Mouse (Mus musculus): ENCODE data around the gene BC051142. TPM values are rescaled to one million over a fixed set of nuclear protein-coding genes. Genes with fewer than 3 reads are reported as not detected.

The BC051142 gene
- polyA plus RNA-seq, 1 experiment from 2014 or later: 1.3 TPM

GRCm38 (mm10) chr17:34379451-34379850 is 19.2 kb upstream of the BC051142 start:
- H3K36me3 ChIP-seq (replicated peaks): no peaks in the 10 kb centered on the region
- no peak overlapping the region for H3K27ac ChIP-seq
- H3K4me3 ChIP-seq: no peak overlapping the region
- H3K27me3 ChIP-seq (ENCODE audit: poor library complexity, severe bottlenecking): no peaks in the 10 kb centered on the region
- no peak for DNase-seq (ENCODE audit: extremely low spot score, low spot score)
- WGBS: 89% methylated on average over 7 of the region's 7 CpGs
- peaks cover 5% of the 10 kb centered on the region; the same call in 1 of the 2 replicates for H3K9me3 ChIP-seq
- H3K4me1 ChIP-seq: no peaks in the 10 kb centered on the region

- Histone ChIP-seq H3K4me3 (no peak overlapping the region), H3K4me1 (no peaks in the 10 kb centered on the region), H3K27ac (no peak overlapping the region), H3K9me3 (peaks cover 5% of the 10 kb centered on the region; the same call in 1 of the 2 replicates), H3K27me3 (ENCODE audit: poor library complexity, severe bottlenecking) (no peaks in the 10 kb centered on the region), H3K36me3 (replicated peaks) (no peaks in the 10 kb centered on the region)
- 74% methylated on average over 11 of the region's 11 CpGs for WGBS
- DNase-seq (ENCODE audit: extremely low spot score, low spot score): no peak
Measured at GRCm38 (mm10) chr17:34381876-34382275, 16.7 kb upstream of the BC051142 start.

GRCm38 (mm10) chr17:34383212-34383611 is 15.4 kb upstream of the BC051142 start:
- 77% methylated on average over 7 of the region's 7 CpGs for WGBS
- Histone ChIP-seq H3K27me3 (ENCODE audit: poor library complexity, severe bottlenecking) (no peaks in the 10 kb centered on the region), H3K9me3 (peaks cover 5% of the 10 kb centered on the region; the same call in 1 of the 2 replicates), H3K4me1 (no peaks in the 10 kb centered on the region), H3K27ac (no peak overlapping the region), H3K36me3 (replicated peaks) (no peaks in the 10 kb centered on the region), H3K4me3 (no peak overlapping the region)
- peak; percentile 16 for DNase-seq (ENCODE audit: extremely low spot score, low spot score)

GRCm38 (mm10) chr17:34384699-34385098 is 13.9 kb upstream of the BC051142 start:
- no peaks in the 10 kb centered on the region for H3K27me3 ChIP-seq (ENCODE audit: poor library complexity, severe bottlenecking)
- no peak overlapping the region for H3K27ac ChIP-seq
- no peaks in the 10 kb centered on the region for H3K4me1 ChIP-seq
- H3K36me3 ChIP-seq (replicated peaks): no peaks in the 10 kb centered on the region
- DNase-seq (ENCODE audit: extremely low spot score, low spot score): no peak
- WGBS: 77% methylated on average over 3 of the region's 3 CpGs
- H3K9me3 ChIP-seq: peaks cover 5% of the 10 kb centered on the region; the same call in 1 of the 2 replicates
- no peak overlapping the region for H3K4me3 ChIP-seq

- peaks cover 10% of the 10 kb centered on the region for H3K27me3 ChIP-seq (ENCODE audit: poor library complexity, severe bottlenecking)
- no peak for DNase-seq (ENCODE audit: extremely low spot score, low spot score)
- no peaks in the 10 kb centered on the region for H3K4me1 ChIP-seq
- no peaks in the 10 kb centered on the region for H3K36me3 ChIP-seq (replicated peaks)
- no peak overlapping the region for H3K4me3 ChIP-seq
- H3K9me3 ChIP-seq: peaks cover 5% of the 10 kb centered on the region; the same call in 1 of the 2 replicates
- H3K27ac ChIP-seq: no peak overlapping the region
- WGBS: 89% methylated on average over 2 of the region's 2 CpGs
Measured at GRCm38 (mm10) chr17:34386656-34387055, 12.0 kb upstream of the BC051142 start.

GRCm38 (mm10) chr17:34388513-34388912 is 10.1 kb upstream of the BC051142 start:
- Histone ChIP-seq H3K4me3 (no peak overlapping the region), H3K27me3 (ENCODE audit: poor library complexity, severe bottlenecking) (peaks cover 15% of the 10 kb centered on the region), H3K9me3 (no peaks in the 10 kb centered on the region; the same call in 1 of the 2 replicates), H3K27ac (no peak overlapping the region), H3K36me3 (replicated peaks) (no peaks in the 10 kb centered on the region), H3K4me1 (peaks cover 8% of the 10 kb centered on the region)
- peak; percentile 24 for DNase-seq (ENCODE audit: extremely low spot score, low spot score)
- WGBS: 42% methylated on average over 4 of the region's 4 CpGs

GRCm38 (mm10) chr17:34391507-34391906 is 7.1 kb upstream of the BC051142 start:
- Histone ChIP-seq H3K4me1 (peaks cover 8% of the 10 kb centered on the region), H3K36me3 (replicated peaks) (no peaks in the 10 kb centered on the region), H3K27ac (0 out of 2 replicates have a peak overlapping the region, but pooled peaks have one; percentile 66), H3K27me3 (ENCODE audit: poor library complexity, severe bottlenecking) (peaks cover 15% of the 10 kb centered on the region), H3K9me3 (no peaks in the 10 kb centered on the region; the same call in 1 of the 2 replicates), H3K4me3 (peak overlapping the region; percentile 51)
- WGBS: 75% methylated on average over 7 of the region's 7 CpGs
- DNase-seq (ENCODE audit: extremely low spot score, low spot score): no peak

- Histone ChIP-seq H3K9me3 (no peaks in the 10 kb centered on the region; the same call in 1 of the 2 replicates), H3K36me3 (replicated peaks) (no peaks in the 10 kb centered on the region), H3K27ac (peak overlapping the region; percentile 66), H3K4me1 (peaks cover 8% of the 10 kb centered on the region), H3K27me3 (ENCODE audit: poor library complexity, severe bottlenecking) (peaks cover 15% of the 10 kb centered on the region), H3K4me3 (peak overlapping the region; percentile 51)
- 5% methylated on average over 24 of the region's 24 CpGs for WGBS
- peak; percentile 61 for DNase-seq (ENCODE audit: extremely low spot score, low spot score)
Measured at GRCm38 (mm10) chr17:34392321-34392720, 6.3 kb upstream of the BC051142 start.

GRCm38 (mm10) chr17:34397357-34397756 is 1.3 kb upstream of the BC051142 start:
- no peak for DNase-seq (ENCODE audit: extremely low spot score, low spot score)
- Histone ChIP-seq H3K36me3 (replicated peaks) (no peaks in the 10 kb centered on the region), H3K27me3 (ENCODE audit: poor library complexity, severe bottlenecking) (no peaks in the 10 kb centered on the region; the same call in 1 of the 2 replicates), H3K4me3 (no peak overlapping the region), H3K4me1 (peaks cover 17% of the 10 kb centered on the region), H3K9me3 (no peaks in the 10 kb centered on the region; the same call in 1 of the 2 replicates), H3K27ac (no peak overlapping the region)
- 73% methylated on average over 5 of the region's 5 CpGs for WGBS

- DNase-seq (ENCODE audit: extremely low spot score, low spot score): peak; percentile 20
- WGBS: 9% methylated on average over 9 of the region's 9 CpGs
- H3K4me3 ChIP-seq: peak overlapping the region; percentile 69
- no peaks in the 10 kb centered on the region for H3K36me3 ChIP-seq (replicated peaks)
- no peaks in the 10 kb centered on the region for H3K27me3 ChIP-seq (ENCODE audit: poor library complexity, severe bottlenecking)
- no peaks in the 10 kb centered on the region; the same call in 1 of the 2 replicates for H3K9me3 ChIP-seq
- peak overlapping the region; percentile 97 for H3K27ac ChIP-seq
- peaks cover 16% of the 10 kb centered on the region for H3K4me1 ChIP-seq
Measured at GRCm38 (mm10) chr17:34398058-34398710, 436 bp upstream of the BC051142 start.

GRCm38 (mm10) chr17:34399394-34399715 is 735 bp downstream of the BC051142 start:
- DNase-seq (ENCODE audit: extremely low spot score, low spot score): no peak
- Histone ChIP-seq H3K9me3 (no peaks in the 10 kb centered on the region), H3K27ac (peak overlapping the region; percentile 97), H3K27me3 (ENCODE audit: poor library complexity, severe bottlenecking) (no peaks in the 10 kb centered on the region), H3K36me3 (replicated peaks) (no peaks in the 10 kb centered on the region), H3K4me3 (peak overlapping the region; percentile 69), H3K4me1 (peaks cover 16% of the 10 kb centered on the region)
- 43% methylated on average over 4 of the region's 4 CpGs for WGBS

GRCm38 (mm10) chr17:34411117-34411516 is 12.5 kb downstream of the BC051142 start:
- Histone ChIP-seq H3K27me3 (ENCODE audit: poor library complexity, severe bottlenecking) (no peaks in the 10 kb centered on the region), H3K4me3 (no peak overlapping the region), H3K27ac (no peak overlapping the region), H3K9me3 (no peaks in the 10 kb centered on the region), H3K4me1 (no peaks in the 10 kb centered on the region), H3K36me3 (replicated peaks) (no peaks in the 10 kb centered on the region)
- peak; percentile 59 for DNase-seq (ENCODE audit: extremely low spot score, low spot score)
- 28% methylated on average over 6 of the region's 6 CpGs for WGBS

GRCm38 (mm10) chr17:34420014-34420413 is 21.4 kb downstream of the BC051142 start:
- Histone ChIP-seq H3K36me3 (replicated peaks) (no peaks in the 10 kb centered on the region), H3K27me3 (ENCODE audit: poor library complexity, severe bottlenecking) (no peaks in the 10 kb centered on the region), H3K9me3 (no peaks in the 10 kb centered on the region), H3K4me3 (no peak overlapping the region), H3K4me1 (no peaks in the 10 kb centered on the region), H3K27ac (no peak overlapping the region)
- WGBS: 76% methylated on average over 7 of the region's 7 CpGs
- DNase-seq (ENCODE audit: extremely low spot score, low spot score): no peak

All from forebrain, embryonic 10.5 days (tissue).